Mouse (Mus musculus) ovary, postnatal 36 days (tissue): Measurements from ENCODE around the gene Hnrnpa3.
"Not testable (repeated sequence)": the region's sequence is repeated elsewhere in the genome, so short reads cannot be mapped to it uniquely, and the experiment has no call there.

Experiments used
- DNase-seq: peaks from one replicate; pipeline ENCODE4 v3.0.0; 2022; ENCODE audit warnings: low spot score, mixed read lengths

Hnrnpa3 gene

GRCm38 (mm10) chr2:75681439-75681838, 22.4 kb downstream of the Hnrnpa3 start:
- no peak for DNase-seq

- peak; percentile 30 for DNase-seq
These were observed 24.1 kb downstream of the Hnrnpa3 start for GRCm38 (mm10) chr2:75682978-75683709.

GRCm38 (mm10) chr2:75684526-75684925, 25.5 kb downstream of the Hnrnpa3 start:
- no peak for DNase-seq

GRCm38 (mm10) chr2:75685458-75685861, 26.4 kb downstream of the Hnrnpa3 start:
- DNase-seq: no peak

- no peak for DNase-seq
These were observed 28.1 kb downstream of the Hnrnpa3 start for GRCm38 (mm10) chr2:75687040-75687749.

- DNase-seq: no peak
These were observed 29.8 kb downstream of the Hnrnpa3 start for GRCm38 (mm10) chr2:75688901-75689300.

- no peak for DNase-seq
These were observed 30.6 kb downstream of the Hnrnpa3 start for GRCm38 (mm10) chr2:75689482-75690158.

- no peak for DNase-seq
These were observed 31.6 kb downstream of the Hnrnpa3 start for GRCm38 (mm10) chr2:75690656-75691055.

GRCm38 (mm10) chr2:75691316-75691715, 32.3 kb downstream of the Hnrnpa3 start:
- DNase-seq: no peak

GRCm38 (mm10) chr2:75692369-75692768, 33.3 kb downstream of the Hnrnpa3 start:
- no peak for DNase-seq

GRCm38 (mm10) chr2:75694926-75695325, 35.9 kb downstream of the Hnrnpa3 start:
- DNase-seq: not testable (repeated sequence)

- no peak for DNase-seq
These were observed 36.8 kb downstream of the Hnrnpa3 start for GRCm38 (mm10) chr2:75695676-75696350.

- DNase-seq: no peak
These were observed 37.3 kb downstream of the Hnrnpa3 start for GRCm38 (mm10) chr2:75696371-75696770.

GRCm38 (mm10) chr2:75697222-75697621, 38.2 kb downstream of the Hnrnpa3 start:
- DNase-seq: no peak

- DNase-seq: no peak
These were observed 38.9 kb downstream of the Hnrnpa3 start for GRCm38 (mm10) chr2:75698007-75698406.

GRCm38 (mm10) chr2:75698874-75699273, 39.8 kb downstream of the Hnrnpa3 start:
- DNase-seq: no peak

- no peak for DNase-seq
These were observed 41.5 kb downstream of the Hnrnpa3 start for GRCm38 (mm10) chr2:75700543-75700942.

- DNase-seq: no peak
These were observed 42.1 kb downstream of the Hnrnpa3 start for GRCm38 (mm10) chr2:75701207-75701606.

GRCm38 (mm10) chr2:75701822-75702587, 42.9 kb downstream of the Hnrnpa3 start:
- DNase-seq: no peak

GRCm38 (mm10) chr2:75702588-75702976, 43.5 kb downstream of the Hnrnpa3 start:
- DNase-seq: no peak

GRCm38 (mm10) chr2:75703375-75704181, 44.5 kb downstream of the Hnrnpa3 start:
- peak; percentile 89 for DNase-seq
